Mouse (Mus musculus): Measurements from ENCODE around the gene Ebf4. TPM values are rescaled to one million over a fixed set of nuclear protein-coding genes. Genes with fewer than 3 reads are reported as not detected.
"Not testable (repeated sequence)": the region's sequence is repeated elsewhere in the genome, so short reads cannot be mapped to it uniquely, and the experiment has no call there.

The Ebf4 gene
- polyA plus RNA-seq, 1 experiment from 2014 or later, result 0.91 TPM

- Histone ChIP-seq H3K9ac (no peak overlapping the region), H3K9me3 (replicated peaks) (no peaks in the 10 kb centered on the region), H3K4me1 (replicated peaks) (no peaks in the 10 kb centered on the region), H3K36me3 (no peaks in the 10 kb centered on the region), H3K27me3 (replicated peaks) (peaks cover 28% of the 10 kb centered on the region), H3K4me3 (no peak overlapping the region), H3K4me2 (no peak overlapping the region), H3K27ac (ENCODE audit: poor library complexity, severe bottlenecking) (no peak overlapping the region)
- WGBS, result 90% methylated on average over 8 of the region's 8 CpGs
- ATAC-seq (ENCODE audit: insufficient number of reproducible peaks, low FRiP score), result no peak
Observed at GRCm38 (mm10) chr2:130353411-130353810, 58.4 kb downstream of the Ebf4 start.

- no peak overlapping the region for H3K4me3 ChIP-seq
Observed at GRCm38 (mm10) chr2:130353889-130354288, 58.9 kb downstream of the Ebf4 start.

GRCm38 (mm10) chr2:130357551-130357950 is 62.6 kb downstream of the Ebf4 start:
- Histone ChIP-seq H3K4me1 (replicated peaks) (peaks cover 10% of the 10 kb centered on the region), H3K4me2 (no peak overlapping the region), H3K36me3 (no peaks in the 10 kb centered on the region), H3K4me3 (no peak overlapping the region), H3K27me3 (replicated peaks) (peaks cover 58% of the 10 kb centered on the region), H3K9me3 (replicated peaks) (no peaks in the 10 kb centered on the region), H3K9ac (no peak overlapping the region), H3K27ac (ENCODE audit: poor library complexity, severe bottlenecking) (no peak overlapping the region)
- ATAC-seq (ENCODE audit: insufficient number of reproducible peaks, low FRiP score), result no peak
- WGBS, result 75% methylated on average over 5 of the region's 5 CpGs

More at GRCm38 (mm10) chr2:130353889-130354288, 58.9 kb downstream of the Ebf4 start:
- peaks cover 33% of the 10 kb centered on the region for H3K27me3 ChIP-seq (replicated peaks)
- no peak overlapping the region for H3K27ac ChIP-seq (ENCODE audit: poor library complexity, severe bottlenecking)
- no peaks in the 10 kb centered on the region for H3K36me3 ChIP-seq
- no peaks in the 10 kb centered on the region for H3K9me3 ChIP-seq (replicated peaks)
- no peak overlapping the region for H3K4me2 ChIP-seq
- 64% methylated on average over 3 of the region's 3 CpGs for WGBS
- no peak overlapping the region for H3K9ac ChIP-seq
- no peaks in the 10 kb centered on the region for H3K4me1 ChIP-seq (replicated peaks)
- ATAC-seq (ENCODE audit: insufficient number of reproducible peaks, low FRiP score), result no peak

- no peak overlapping the region for H3K4me3 ChIP-seq
- H3K36me3 ChIP-seq, result no peaks in the 10 kb centered on the region
- H3K27ac ChIP-seq (ENCODE audit: poor library complexity, severe bottlenecking), result no peak overlapping the region
- ATAC-seq (ENCODE audit: insufficient number of reproducible peaks, low FRiP score), result no peak
- no peak overlapping the region for H3K9ac ChIP-seq
- WGBS, result 9% methylated on average over 5 of the region's 5 CpGs
- peaks cover 71% of the 10 kb centered on the region for H3K27me3 ChIP-seq (replicated peaks)
- peaks cover 10% of the 10 kb centered on the region for H3K4me1 ChIP-seq (replicated peaks)
- no peak overlapping the region for H3K4me2 ChIP-seq
- no peaks in the 10 kb centered on the region for H3K9me3 ChIP-seq (replicated peaks)
Observed at GRCm38 (mm10) chr2:130358852-130359251, 63.9 kb downstream of the Ebf4 start.

- WGBS, result 4% methylated on average over 14 of the region's 14 CpGs
Observed at GRCm38 (mm10) chr2:130362511-130363026, 67.6 kb downstream of the Ebf4 start.

GRCm38 (mm10) chr2:130365211-130366094 is 70.5 kb downstream of the Ebf4 start:
- H3K4me1 ChIP-seq (replicated peaks), result peaks cover 19% of the 10 kb centered on the region
- H3K4me2 ChIP-seq, result peak overlapping the region; percentile 90
- no peaks in the 10 kb centered on the region for H3K9me3 ChIP-seq (replicated peaks)
- no peaks in the 10 kb centered on the region for H3K36me3 ChIP-seq
- H3K27me3 ChIP-seq (replicated peaks), result peaks cover 61% of the 10 kb centered on the region
- no peak overlapping the region for H3K27ac ChIP-seq (ENCODE audit: poor library complexity, severe bottlenecking)
- ATAC-seq (ENCODE audit: insufficient number of reproducible peaks, low FRiP score), result no peak
- H3K4me3 ChIP-seq, result peak overlapping the region; percentile 59
- 5% methylated on average over 30 of the region's 30 CpGs for WGBS
- peak overlapping the region; percentile 71 for H3K9ac ChIP-seq

More at GRCm38 (mm10) chr2:130362511-130363026, 67.6 kb downstream of the Ebf4 start:
- ATAC-seq (ENCODE audit: insufficient number of reproducible peaks, low FRiP score), result no peak
- Histone ChIP-seq H3K36me3 (no peaks in the 10 kb centered on the region), H3K4me2 (no peak overlapping the region), H3K4me3 (0 out of 2 replicates have a peak overlapping the region, but pooled peaks have one; percentile 20), H3K9me3 (replicated peaks) (no peaks in the 10 kb centered on the region), H3K9ac (no peak overlapping the region), H3K27me3 (replicated peaks) (peaks cover 76% of the 10 kb centered on the region), H3K27ac (ENCODE audit: poor library complexity, severe bottlenecking) (no peak overlapping the region), H3K4me1 (replicated peaks) (peaks cover 19% of the 10 kb centered on the region)

GRCm38 (mm10) chr2:130367386-130367785 is 72.4 kb downstream of the Ebf4 start:
- no peak overlapping the region for H3K4me2 ChIP-seq
- peaks cover 10% of the 10 kb centered on the region for H3K4me1 ChIP-seq (replicated peaks)
- H3K9ac ChIP-seq, result no peak overlapping the region
- H3K27ac ChIP-seq (ENCODE audit: poor library complexity, severe bottlenecking), result no peak overlapping the region
- H3K4me3 ChIP-seq, result no peak overlapping the region
- no peak for ATAC-seq (ENCODE audit: insufficient number of reproducible peaks, low FRiP score)
- H3K27me3 ChIP-seq (replicated peaks), result peaks cover 42% of the 10 kb centered on the region
- H3K9me3 ChIP-seq (replicated peaks), result no peaks in the 10 kb centered on the region
- WGBS, result 48% methylated on average over 4 of the region's 4 CpGs
- no peaks in the 10 kb centered on the region for H3K36me3 ChIP-seq

GRCm38 (mm10) chr2:130373026-130373425 is 78.1 kb downstream of the Ebf4 start:
- ATAC-seq (ENCODE audit: insufficient number of reproducible peaks, low FRiP score), result not testable (repeated sequence)

GRCm38 (mm10) chr2:130374951-130375350 is 80.0 kb downstream of the Ebf4 start:
- Histone ChIP-seq H3K9me3 (replicated peaks) (no peaks in the 10 kb centered on the region), H3K4me2 (no peak overlapping the region), H3K27me3 (replicated peaks) (peaks cover 19% of the 10 kb centered on the region), H3K4me1 (replicated peaks) (no peaks in the 10 kb centered on the region), H3K36me3 (no peaks in the 10 kb centered on the region), H3K9ac (no peak overlapping the region), H3K4me3 (no peak overlapping the region), H3K27ac (ENCODE audit: poor library complexity, severe bottlenecking) (no peak overlapping the region)
- WGBS, result 63% methylated on average over 4 of the region's 4 CpGs
- no peak for ATAC-seq (ENCODE audit: insufficient number of reproducible peaks, low FRiP score)

More at GRCm38 (mm10) chr2:130373026-130373425, 78.1 kb downstream of the Ebf4 start:
- H3K9ac ChIP-seq; H3K4me1 ChIP-seq (replicated peaks); H3K4me2 ChIP-seq; H3K9me3 ChIP-seq (replicated peaks); H3K27ac ChIP-seq (ENCODE audit: poor library complexity, severe bottlenecking); H3K4me3 ChIP-seq; H3K36me3 ChIP-seq: not testable (repeated sequence)
- whole genome bisulfite sequencing, result 28% methylated on average over 1 of the region's 1 CpGs
- peaks cover 29% of the 10 kb centered on the region for H3K27me3 ChIP-seq (replicated peaks)

- Histone ChIP-seq H3K4me1 (replicated peaks) (no peaks in the 10 kb centered on the region), H3K36me3 (no peaks in the 10 kb centered on the region), H3K4me3 (no peak overlapping the region), H3K27ac (ENCODE audit: poor library complexity, severe bottlenecking) (no peak overlapping the region), H3K27me3 (replicated peaks) (peaks cover 18% of the 10 kb centered on the region), H3K4me2 (no peak overlapping the region), H3K9me3 (replicated peaks) (0 out of 2 replicates have a peak, but pooled peaks cover 5% of the 10 kb centered on the region), H3K9ac (no peak overlapping the region)
- ATAC-seq (ENCODE audit: insufficient number of reproducible peaks, low FRiP score), result no peak
- 65% methylated on average over 3 of the region's 3 CpGs for WGBS
Observed at GRCm38 (mm10) chr2:130383205-130383604, 88.2 kb downstream of the Ebf4 start.

- H3K9ac ChIP-seq, result no peak overlapping the region
Observed at GRCm38 (mm10) chr2:130383895-130384294, 88.9 kb downstream of the Ebf4 start.

More at GRCm38 (mm10) chr2:130383895-130384294, 88.9 kb downstream of the Ebf4 start:
- no peak for ATAC-seq (ENCODE audit: insufficient number of reproducible peaks, low FRiP score)
- H3K27ac ChIP-seq (ENCODE audit: poor library complexity, severe bottlenecking), result no peak overlapping the region
- H3K4me1 ChIP-seq (replicated peaks), result no peaks in the 10 kb centered on the region
- no peaks in the 10 kb centered on the region for H3K36me3 ChIP-seq
- no peak overlapping the region for H3K4me3 ChIP-seq
- H3K27me3 ChIP-seq (replicated peaks), result peaks cover 15% of the 10 kb centered on the region
- H3K4me2 ChIP-seq, result no peak overlapping the region
- 74% methylated on average over 6 of the region's 6 CpGs for WGBS
- H3K9me3 ChIP-seq (replicated peaks), result 0 out of 2 replicates have a peak, but pooled peaks cover 5% of the 10 kb centered on the region
